Mouse (Mus musculus) megakaryocyte, embryonic 14.5 days (primary cell): Measurements from ENCODE around the gene Moap1. TPM values are rescaled to one million over a fixed set of nuclear protein-coding genes. Genes with fewer than 3 reads are reported as not detected.

ENCODE experiments used
- H3K27me3 ChIP-seq: replicated peaks from 2 replicates; pipeline ENCODE3; 2012; ENCODE audit warnings: inconsistent platforms
- H3K36me3 ChIP-seq: replicated peaks from 2 replicates; pipeline ENCODE3; 2012; ENCODE audit warnings: low read length, inconsistent platforms, mixed read lengths
- H3K4me1 ChIP-seq: 2 replicates; pipeline ENCODE4 v1.6.1; 2012; ENCODE audit warnings: inconsistent platforms
- H3K4me3 ChIP-seq: replicated peaks from 2 replicates; pipeline ENCODE3; 2012; ENCODE audit warnings: moderate library complexity, mild to moderate bottlenecking, inconsistent platforms
- H3K9me3 ChIP-seq: 2 replicates; pipeline ENCODE4 v1.6.1; 2012; ENCODE audit warnings: inconsistent platforms
- FLI1 ChIP-seq: IDR thresholded peaks from 2 replicates; pipeline ENCODE4 v1.6.1; 2012; ENCODE audit warnings: low read length, inconsistent platforms, mixed read lengths
- GATA1 ChIP-seq: IDR thresholded peaks from 3 replicates; pipeline ENCODE4 v1.6.1; 2012; ENCODE audit warnings: mixed read lengths, low read length, inconsistent platforms, borderline replicate concordance
- polyA plus RNA-seq: library from polyadenylated mRNA; stranded (reverse); fragments of >175 nt; gene quantifications from 2 replicates; pipeline ENCODE4 v1.2.3, GENCODE M21; 2012; ENCODE audit warnings: low replicate concordance; ENCODE audit not compliant: insufficient read depth

The Moap1 gene
- polyA plus RNA-seq, 1 experiment = 3.3 TPM

GRCm38 (mm10) chr12:102725146-102725545 is 18.3 kb downstream of the Moap1 start:
- H3K4me3 ChIP-seq = peak overlapping the region; percentile 4
- TF ChIP-seq GATA1 (no peak), FLI1 (no peak)
- H3K9me3 ChIP-seq = peaks cover 7% of the 10 kb centered on the region
- H3K27me3 ChIP-seq = peaks cover 2% of the 10 kb centered on the region
- H3K36me3 ChIP-seq = no peaks in the 10 kb centered on the region
- H3K4me1 ChIP-seq = peaks cover 36% of the 10 kb centered on the region

GRCm38 (mm10) chr12:102723861-102724260 is 19.6 kb downstream of the Moap1 start:
- TF ChIP-seq FLI1 (no peak), GATA1 (no peak)
- H3K9me3 ChIP-seq = peaks cover 7% of the 10 kb centered on the region
- H3K4me3 ChIP-seq = no peak overlapping the region
- H3K4me1 ChIP-seq = peaks cover 30% of the 10 kb centered on the region
- H3K27me3 ChIP-seq = peaks cover 2% of the 10 kb centered on the region
- H3K36me3 ChIP-seq = no peaks in the 10 kb centered on the region

GRCm38 (mm10) chr12:102722966-102723365 is 20.5 kb downstream of the Moap1 start:
- Histone ChIP-seq H3K4me1 (peaks cover 26% of the 10 kb centered on the region), H3K9me3 (peaks cover 7% of the 10 kb centered on the region), H3K36me3 (no peaks in the 10 kb centered on the region), H3K4me3 (no peak overlapping the region), H3K27me3 (no peaks in the 10 kb centered on the region)
- TF ChIP-seq FLI1 (no peak), GATA1 (no peak)

- no peaks in the 10 kb centered on the region for H3K36me3 ChIP-seq
- no peaks in the 10 kb centered on the region for H3K27me3 ChIP-seq
- no peak for TF ChIP-seq FLI1
- H3K9me3 ChIP-seq = peaks cover 5% of the 10 kb centered on the region
- peaks cover 26% of the 10 kb centered on the region for H3K4me1 ChIP-seq
- no peak overlapping the region for H3K4me3 ChIP-seq
Observed at GRCm38 (mm10) chr12:102722451-102722850, 21.0 kb downstream of the Moap1 start.

- Histone ChIP-seq H3K36me3 (no peaks in the 10 kb centered on the region), H3K4me3 (no peak overlapping the region), H3K27me3 (no peaks in the 10 kb centered on the region), H3K9me3 (no peaks in the 10 kb centered on the region), H3K4me1 (peaks cover 10% of the 10 kb centered on the region)
- TF ChIP-seq GATA1 = no peak
Observed at GRCm38 (mm10) chr12:102719552-102720315, 23.7 kb downstream of the Moap1 start.

- TF ChIP-seq GATA1 (no peak), FLI1 (no peak)
Observed at GRCm38 (mm10) chr12:102714654-102715395, 28.6 kb downstream of the Moap1 start.

GRCm38 (mm10) chr12:102714116-102714515 is 29.3 kb downstream of the Moap1 start:
- H3K27me3 ChIP-seq = no peaks in the 10 kb centered on the region
- no peaks in the 10 kb centered on the region for H3K9me3 ChIP-seq
- H3K4me3 ChIP-seq = no peak overlapping the region
- TF ChIP-seq GATA1 = no peak
- no peak for TF ChIP-seq FLI1
- H3K36me3 ChIP-seq = no peaks in the 10 kb centered on the region
- H3K4me1 ChIP-seq = peaks cover 16% of the 10 kb centered on the region; the same call in 1 of the 2 replicates

More at GRCm38 (mm10) chr12:102714654-102715395, 28.6 kb downstream of the Moap1 start:
- no peaks in the 10 kb centered on the region for H3K9me3 ChIP-seq
- H3K4me3 ChIP-seq = peak overlapping the region; percentile 6
- no peaks in the 10 kb centered on the region for H3K36me3 ChIP-seq
- H3K4me1 ChIP-seq = peaks cover 16% of the 10 kb centered on the region; the same call in 1 of the 2 replicates
- no peaks in the 10 kb centered on the region for H3K27me3 ChIP-seq

- Histone ChIP-seq H3K4me3 (peak overlapping the region; percentile 28), H3K27me3 (no peaks in the 10 kb centered on the region), H3K4me1 (peaks cover 16% of the 10 kb centered on the region; the same call in 1 of the 2 replicates), H3K36me3 (no peaks in the 10 kb centered on the region), H3K9me3 (no peaks in the 10 kb centered on the region)
- TF ChIP-seq GATA1 = no peak
- no peak for TF ChIP-seq FLI1
Observed at GRCm38 (mm10) chr12:102713153-102713865, 30.2 kb downstream of the Moap1 start.

- H3K9me3 ChIP-seq = no peaks in the 10 kb centered on the region
- no peak for TF ChIP-seq FLI1
- no peak for TF ChIP-seq GATA1
- peaks cover 26% of the 10 kb centered on the region for H3K4me1 ChIP-seq
- no peaks in the 10 kb centered on the region for H3K36me3 ChIP-seq
- H3K4me3 ChIP-seq = no peak overlapping the region
- H3K27me3 ChIP-seq = peaks cover 1% of the 10 kb centered on the region
Observed at GRCm38 (mm10) chr12:102710851-102711375, 32.5 kb downstream of the Moap1 start.
